Mouse (Mus musculus) erythroid progenitor cell, adult 5-6 weeks (primary cell): ENCODE measurements around the gene Zscan5b. TPM values are rescaled to one million over a fixed set of nuclear protein-coding genes. Genes with fewer than 3 reads are reported as not detected.

Experiments
- total RNA-seq, 2 experiments: library from RNA; stranded (forward) in 1 of 2; stranded (reverse) in 1 of 2; fragments of 150-400 nt in 1 of 2; fragments of 186-747, 209-891 nt in 1 of 2; gene quantifications; 2 replicates each; pipeline versions ENCODE4 v1.2.3 to v1.2.4; 2015 to 2017; ENCODE audit warnings: low replicate concordance in 2 of 2

Gene Zscan5b
- total RNA-seq, 2 experiments from 2014 or later = not detected

Other genes with a start within 250 kb of the Zscan5b start
- gene Vmn1r65, start 211.3 kb upstream of the Zscan5b start, total RNA-seq (2015; ENCODE audit: low replicate concordance) = not detected in 2 replicates
- not detected in 2 replicates for gene Vmn1r65, start 211.3 kb upstream of the Zscan5b start, total RNA-seq (2017; ENCODE audit: low replicate concordance)
- not detected in 2 replicates for gene Nlrp4c, start 177.1 kb upstream of the Zscan5b start, total RNA-seq (2015; ENCODE audit: low replicate concordance)
- gene Nlrp4c, start 177.1 kb upstream of the Zscan5b start, total RNA-seq (2017; ENCODE audit: low replicate concordance) = not detected in 2 replicates
- gene Zfp787, start 66.3 kb upstream of the Zscan5b start, total RNA-seq (2015; ENCODE audit: low replicate concordance) = 16.8 and 18.4 TPM in 2 replicates
- 4.1 and 7.6 TPM in 2 replicates for gene Zfp787, start 66.3 kb upstream of the Zscan5b start, total RNA-seq (2017; ENCODE audit: low replicate concordance)
- 0.42 TPM in 1 of 2 replicates, not detected in the other for gene Zfp444, start 50.1 kb upstream of the Zscan5b start, total RNA-seq (2015; ENCODE audit: low replicate concordance)
- gene Zfp444, start 50.1 kb upstream of the Zscan5b start, total RNA-seq (2017; ENCODE audit: low replicate concordance) = 4.2 and 11.6 TPM in 2 replicates
- gene Galp, start 25.2 kb upstream of the Zscan5b start, total RNA-seq (2015; ENCODE audit: low replicate concordance) = not detected in 2 replicates
- gene Galp, start 25.2 kb upstream of the Zscan5b start, total RNA-seq (2017; ENCODE audit: low replicate concordance) = not detected in 2 replicates
- not detected in 2 replicates for gene Epp13, start 30.4 kb downstream of the Zscan5b start, total RNA-seq (2015; ENCODE audit: low replicate concordance)
- not detected in 2 replicates for gene Epp13, start 30.4 kb downstream of the Zscan5b start, total RNA-seq (2017; ENCODE audit: low replicate concordance)
- gene Zfp667, start 64.3 kb downstream of the Zscan5b start, total RNA-seq (2015; ENCODE audit: low replicate concordance) = not detected in 2 replicates
- gene Zfp667, start 64.3 kb downstream of the Zscan5b start, total RNA-seq (2017; ENCODE audit: low replicate concordance) = not detected in 2 replicates
- gene Zfp583, start 109.0 kb downstream of the Zscan5b start, total RNA-seq (2015; ENCODE audit: low replicate concordance) = not detected in 2 replicates
- gene Zfp583, start 109.0 kb downstream of the Zscan5b start, total RNA-seq (2017; ENCODE audit: low replicate concordance) = 1.2 TPM in 1 of 2 replicates, not detected in the other
- gene Gm3854, start 121.5 kb downstream of the Zscan5b start, total RNA-seq (2015; ENCODE audit: low replicate concordance) = not detected in 2 replicates
- not detected in 2 replicates for gene Gm3854, start 121.5 kb downstream of the Zscan5b start, total RNA-seq (2017; ENCODE audit: low replicate concordance)
- 1.7 TPM in 1 of 2 replicates, not detected in the other for gene Zfp78, start 141.0 kb downstream of the Zscan5b start, total RNA-seq (2015; ENCODE audit: low replicate concordance)
- gene Zfp78, start 141.0 kb downstream of the Zscan5b start, total RNA-seq (2017; ENCODE audit: low replicate concordance) = 1.2 TPM in 1 of 2 replicates, not detected in the other
- not detected in 2 replicates for gene Zfp28, start 161.0 kb downstream of the Zscan5b start, total RNA-seq (2015; ENCODE audit: low replicate concordance)
- gene Zfp28, start 161.0 kb downstream of the Zscan5b start, total RNA-seq (2017; ENCODE audit: low replicate concordance) = 0.51 TPM in 1 of 2 replicates, not detected in the other
- gene Smim17, start 176.4 kb downstream of the Zscan5b start, total RNA-seq (2015; ENCODE audit: low replicate concordance) = not detected in 2 replicates
- not detected in 2 replicates for gene Smim17, start 176.4 kb downstream of the Zscan5b start, total RNA-seq (2017; ENCODE audit: low replicate concordance)
- not detected in 2 replicates for gene Gm20715, start 188.0 kb downstream of the Zscan5b start, total RNA-seq (2015; ENCODE audit: low replicate concordance)
- not detected in 2 replicates for gene Gm20715, start 188.0 kb downstream of the Zscan5b start, total RNA-seq (2017; ENCODE audit: low replicate concordance)
- gene Olfr1344, start 216.4 kb downstream of the Zscan5b start, total RNA-seq (2015; ENCODE audit: low replicate concordance) = not detected in 2 replicates
- gene Olfr1344, start 216.4 kb downstream of the Zscan5b start, total RNA-seq (2017; ENCODE audit: low replicate concordance) = not detected in 2 replicates
- not detected in 2 replicates for gene Olfr1336, start 233.9 kb downstream of the Zscan5b start, total RNA-seq (2015; ENCODE audit: low replicate concordance)
- not detected in 2 replicates for gene Olfr1336, start 233.9 kb downstream of the Zscan5b start, total RNA-seq (2017; ENCODE audit: low replicate concordance)
- gene Olfr1346, start 244.8 kb downstream of the Zscan5b start, total RNA-seq (2015; ENCODE audit: low replicate concordance) = not detected in 2 replicates
- gene Olfr1346, start 244.8 kb downstream of the Zscan5b start, total RNA-seq (2017; ENCODE audit: low replicate concordance) = not detected in 2 replicates